Mouse (Mus musculus) forebrain, embryonic 10.5 days (tissue): ENCODE data around the gene Ciao2a. TPM values are rescaled to one million over a fixed set of nuclear protein-coding genes. Genes with fewer than 3 reads are reported as not detected.

Experiments
- DNase-seq: peaks from one replicate; pipeline ENCODE4 v3.0.0-alpha.2; 2017; ENCODE audit warnings: low spot score; ENCODE audit errors: extremely low spot score
- H3K27ac ChIP-seq: fragments of 300-500 bp; sonication (generic); 2 replicates; pipeline ENCODE4 v1.5.1; 2016; ENCODE audit warnings: mild to moderate bottlenecking
- H3K27me3 ChIP-seq: fragments of 300-500 bp; sonication (generic); 2 replicates; pipeline ENCODE4 v1.6.1; 2016; ENCODE audit warnings: mild to moderate bottlenecking; ENCODE audit not compliant: poor library complexity, severe bottlenecking
- H3K36me3 ChIP-seq: fragments of 300-500 bp; sonication (generic); replicated peaks from 2 replicates; pipeline ENCODE4 v1.6.1; 2016; ENCODE audit warnings: mild to moderate bottlenecking, moderate library complexity
- H3K4me1 ChIP-seq: fragments of 300-500 bp; sonication (generic); 2 replicates; pipeline ENCODE4 v1.6.1; 2016
- H3K4me3 ChIP-seq: fragments of 300-500 bp; sonication (generic); 2 replicates; pipeline ENCODE4 v1.5.1; 2016; ENCODE audit warnings: mild to moderate bottlenecking, moderate library complexity
- H3K9me3 ChIP-seq: fragments of 300-500 bp; sonication (generic); 2 replicates; pipeline ENCODE4 v1.6.1; 2016; ENCODE audit warnings: mild to moderate bottlenecking, moderate library complexity
- WGBS: fragments of 180-500 bp; shearing (Covaris S2); methylation state at CpG from one replicate; pipeline ENCODE4 v1.1.7; 2016; 5-methylcytosine and 5-hydroxymethylcytosine counted together
- polyA plus RNA-seq: library from polyadenylated mRNA; unstranded; fragments of >200 nt; fragmentation: Nextera tagmentation; extraction: Ambion mirVana; gene quantifications from 2 replicates; pipeline ENCODE4 v1.2.1, GENCODE M21; 2016

Ciao2a gene
- 166 and 168 TPM in 2 replicates for polyA plus RNA-seq

DNA sequence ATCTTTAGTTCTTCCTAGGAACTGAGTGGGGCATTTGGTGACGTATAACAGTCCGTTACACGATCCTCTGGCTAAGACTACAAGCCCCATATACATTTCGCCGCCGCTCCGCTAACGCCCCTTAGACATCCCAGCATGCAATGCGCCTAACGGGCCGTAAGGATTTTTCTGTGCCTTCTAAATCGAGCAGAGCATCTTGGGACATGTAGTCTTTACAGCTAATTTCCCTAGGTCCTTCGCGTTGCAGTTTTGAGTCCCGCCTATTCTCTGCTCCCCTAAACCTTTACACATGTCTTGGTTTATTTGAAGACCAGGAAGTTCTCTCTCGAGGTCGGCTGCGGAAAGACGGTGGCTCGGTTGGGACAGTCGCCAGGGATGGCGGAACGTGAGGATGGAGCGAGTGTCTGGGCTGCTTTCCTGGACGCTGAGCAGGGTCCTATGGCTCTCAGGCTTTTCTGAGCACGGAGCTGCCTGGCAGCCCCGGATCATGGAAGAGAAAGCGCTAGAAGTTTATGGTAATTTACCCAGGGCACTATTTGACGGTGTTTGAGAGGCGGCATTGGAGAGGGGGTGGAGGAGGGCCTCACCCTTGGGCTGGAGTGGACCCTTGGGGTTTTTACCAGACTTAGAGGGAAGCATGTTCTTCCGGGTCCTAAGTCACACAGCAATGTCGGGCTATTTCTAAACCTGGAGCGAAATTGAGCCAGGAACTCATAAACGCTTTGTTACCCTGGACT, at the start of gene Ciao2a, which contains the start of gene Snx1:
TSS of gene Ciao2a (plus strand) at position 156 of the 737 bp plus-strand sequence.
TSS of gene Snx1 (minus strand) at position 132 of the 737 bp plus-strand sequence.
- WGBS: 2% methylated on average over 34 of the region's 34 CpGs
- Histone ChIP-seq H3K9me3 (no peaks in the 10 kb centered on the region), H3K36me3 (peaks cover 21% of the 10 kb centered on the region), H3K4me3 (peak within 1 kb of the TSS; percentile 86), H3K27me3 (no peaks in the 10 kb centered on the region), H3K27ac (peak within 1 kb of the TSS; percentile 94), H3K4me1 (peaks cover 51% of the 10 kb centered on the region)
- DNase-seq: peak; percentile 92

DNA sequence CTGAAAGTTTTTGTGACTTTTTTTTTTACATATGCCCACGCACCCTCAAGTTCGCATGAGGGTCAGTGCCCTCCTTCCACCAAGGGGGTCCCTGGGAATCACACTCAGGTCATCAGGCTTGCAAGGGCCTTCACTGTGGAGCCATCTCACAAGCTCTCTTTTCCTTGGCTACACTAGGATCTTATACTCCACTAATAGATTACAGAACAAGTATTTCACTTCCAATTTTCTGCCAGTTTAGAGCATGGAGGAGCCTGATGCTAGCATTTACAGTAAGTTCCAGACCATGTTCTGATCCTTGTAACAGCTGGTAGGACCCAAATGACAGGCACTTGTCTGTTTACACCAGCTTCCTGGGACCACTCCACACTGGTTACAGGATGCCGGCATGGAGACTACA, 48.3 kb upstream of the Ciao2a start:
- Histone ChIP-seq H3K4me3 (peak overlapping the region; percentile 16), H3K27ac (peak overlapping the region; percentile 76), H3K27me3 (0 out of 2 replicates have a peak, but pooled peaks cover 5% of the 10 kb centered on the region), H3K9me3 (peaks cover 7% of the 10 kb centered on the region; the same call in 1 of the 2 replicates), H3K4me1 (peaks cover 8% of the 10 kb centered on the region), H3K36me3 (no peaks in the 10 kb centered on the region)
- DNase-seq: no peak
- WGBS: 76% methylated on average over 3 of the region's 3 CpGs

DNA sequence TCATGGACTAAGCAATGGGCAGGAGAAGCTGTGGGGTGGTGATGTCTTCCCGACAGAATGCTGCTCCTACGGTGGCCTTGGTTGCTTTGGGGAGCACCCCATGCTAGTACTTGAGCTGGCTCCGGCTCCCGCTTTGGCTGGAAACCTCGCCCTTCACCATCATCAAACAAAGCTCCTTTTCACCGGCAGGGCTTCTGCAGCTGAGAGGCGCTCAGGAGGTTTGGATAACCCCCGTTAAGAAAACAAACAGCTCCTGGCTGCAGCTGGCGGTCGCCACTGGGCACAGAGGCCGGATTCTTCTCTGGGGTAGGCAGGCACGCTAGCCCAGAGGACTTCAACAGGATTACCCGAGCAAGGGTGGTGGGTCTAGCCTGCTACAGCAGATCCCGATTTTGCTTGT, 47.9 kb upstream of the Ciao2a start:
- H3K4me3 ChIP-seq: peak overlapping the region; percentile 16
- H3K9me3 ChIP-seq: peaks cover 7% of the 10 kb centered on the region; the same call in 1 of the 2 replicates
- 0 out of 2 replicates have a peak, but pooled peaks cover 5% of the 10 kb centered on the region for H3K27me3 ChIP-seq
- H3K4me1 ChIP-seq: peaks cover 8% of the 10 kb centered on the region
- H3K36me3 ChIP-seq: no peaks in the 10 kb centered on the region
- whole genome bisulfite sequencing: 14% methylated on average over 14 of the region's 14 CpGs
- DNase-seq: peak; percentile 42
- peak overlapping the region; percentile 76 for H3K27ac ChIP-seq

DNA sequence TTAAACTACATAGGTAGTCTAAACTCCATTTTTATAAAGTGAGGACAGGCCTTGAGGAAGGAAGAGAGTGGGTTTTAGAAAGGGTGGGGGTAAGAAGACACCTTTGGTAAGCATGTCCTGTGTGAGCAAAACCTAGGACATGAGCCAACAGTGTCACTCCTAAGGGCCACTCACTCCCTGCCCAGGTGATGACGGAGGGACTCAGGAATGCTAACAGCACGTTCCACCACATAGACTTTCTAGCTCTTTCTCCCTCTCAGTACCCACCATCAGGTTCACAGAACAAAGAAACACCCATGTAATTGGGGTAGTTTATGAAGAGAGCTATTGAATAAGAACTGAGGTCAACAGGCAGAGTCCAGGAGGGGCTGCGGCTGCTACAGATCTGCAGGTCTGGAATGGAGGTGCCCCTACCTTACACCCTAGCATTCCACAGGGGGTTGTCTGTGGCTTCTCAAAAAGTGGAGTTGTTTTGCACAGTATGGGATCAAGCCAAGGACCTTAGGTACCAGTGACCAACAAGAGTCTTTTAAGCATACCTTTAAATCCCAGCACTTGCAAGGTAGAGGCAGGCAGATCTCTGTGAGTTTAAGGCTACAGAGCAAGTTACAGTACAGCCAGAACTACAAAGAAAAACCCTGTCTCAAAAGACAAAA, 45.5 kb upstream of the Ciao2a start:
- Histone ChIP-seq H3K4me3 (no peak overlapping the region), H3K36me3 (peaks cover 7% of the 10 kb centered on the region), H3K27me3 (0 out of 2 replicates have a peak, but pooled peaks cover 5% of the 10 kb centered on the region), H3K27ac (no peak overlapping the region), H3K9me3 (no peaks in the 10 kb centered on the region), H3K4me1 (peaks cover 12% of the 10 kb centered on the region)
- no peak for DNase-seq
- 89% methylated on average over 3 of the region's 3 CpGs for WGBS

DNA sequence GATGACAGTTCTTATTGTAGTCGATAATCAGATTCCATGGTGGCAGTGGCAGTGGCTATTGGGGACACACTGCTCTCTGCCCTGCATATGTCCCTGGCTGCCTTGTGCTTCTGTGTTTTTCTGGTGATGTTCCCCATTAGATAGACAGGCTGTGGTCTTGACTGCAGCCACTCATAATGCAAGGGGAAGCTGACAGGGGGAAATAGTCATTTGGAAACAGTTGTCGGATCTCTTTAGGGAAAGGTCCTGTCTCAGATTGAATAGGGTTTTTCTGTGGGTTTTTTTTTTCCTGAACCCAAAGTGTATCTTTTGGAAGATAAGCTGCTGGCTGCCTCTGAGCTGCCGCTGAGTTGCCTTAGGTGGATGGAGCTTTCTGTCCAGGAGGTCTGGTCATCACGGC, 44.4 kb upstream of the Ciao2a start:
- H3K36me3 ChIP-seq: peaks cover 17% of the 10 kb centered on the region
- H3K27ac ChIP-seq: no peak overlapping the region
- H3K4me1 ChIP-seq: peaks cover 12% of the 10 kb centered on the region
- DNase-seq: no peak
- 94% methylated on average over 4 of the region's 4 CpGs for WGBS
- no peaks in the 10 kb centered on the region for H3K9me3 ChIP-seq
- H3K4me3 ChIP-seq: no peak overlapping the region
- 0 out of 2 replicates have a peak, but pooled peaks cover 5% of the 10 kb centered on the region for H3K27me3 ChIP-seq

DNA sequence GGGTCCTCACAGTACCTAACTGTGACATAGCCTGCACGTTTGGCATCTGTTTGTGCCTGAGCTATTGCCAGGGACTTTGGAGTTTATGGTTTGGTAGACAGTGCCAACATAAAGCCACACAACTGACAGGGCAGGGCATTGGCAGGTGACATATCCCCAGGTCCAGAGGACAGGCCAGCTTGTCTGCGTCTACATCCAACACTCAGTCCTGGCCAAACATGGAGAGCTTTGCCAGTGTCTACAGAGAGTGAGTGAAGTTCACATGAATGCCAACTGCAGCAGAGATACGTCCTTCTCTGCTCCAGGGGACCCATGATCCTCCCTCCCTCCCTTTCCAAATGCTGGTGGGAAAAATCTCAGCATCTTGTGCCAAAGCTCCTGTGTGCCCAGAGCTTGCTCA, 42.2 kb upstream of the Ciao2a start:
- WGBS: 91% methylated on average over 3 of the region's 3 CpGs
- H3K27me3 ChIP-seq: no peaks in the 10 kb centered on the region

DNA sequence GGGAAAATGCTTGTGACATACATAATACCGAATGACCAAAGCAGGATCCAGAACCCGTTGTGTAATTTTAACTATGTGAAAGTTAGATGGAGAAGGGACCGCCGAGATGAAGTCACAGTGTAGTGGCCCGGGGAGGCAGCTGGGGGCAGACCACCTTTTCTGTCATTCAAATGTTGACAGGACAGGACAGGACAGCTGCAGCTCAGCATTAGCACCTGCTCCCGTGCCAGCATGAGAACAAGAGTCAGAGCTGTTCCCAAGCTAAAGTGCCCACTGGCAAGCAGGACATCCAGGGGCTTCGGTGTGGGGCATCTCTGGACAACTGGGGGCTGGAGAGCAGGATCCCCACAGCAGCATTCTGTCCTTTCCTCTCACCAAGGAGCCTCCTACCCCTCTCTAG, 39.3 kb upstream of the Ciao2a start:
- WGBS: 97% methylated on average over 7 of the region's 7 CpGs
- Histone ChIP-seq H3K4me3 (no peak overlapping the region), H3K36me3 (peaks cover 68% of the 10 kb centered on the region), H3K4me1 (peaks cover 15% of the 10 kb centered on the region), H3K9me3 (no peaks in the 10 kb centered on the region), H3K27me3 (no peaks in the 10 kb centered on the region), H3K27ac (no peak overlapping the region)
- no peak for DNase-seq

More for the DNA sequence above, 42.2 kb upstream of the Ciao2a start:
- no peak overlapping the region for H3K27ac ChIP-seq
- DNase-seq: no peak
- no peaks in the 10 kb centered on the region for H3K9me3 ChIP-seq
- H3K4me3 ChIP-seq: no peak overlapping the region
- H3K4me1 ChIP-seq: peaks cover 14% of the 10 kb centered on the region
- peaks cover 39% of the 10 kb centered on the region for H3K36me3 ChIP-seq

DNA sequence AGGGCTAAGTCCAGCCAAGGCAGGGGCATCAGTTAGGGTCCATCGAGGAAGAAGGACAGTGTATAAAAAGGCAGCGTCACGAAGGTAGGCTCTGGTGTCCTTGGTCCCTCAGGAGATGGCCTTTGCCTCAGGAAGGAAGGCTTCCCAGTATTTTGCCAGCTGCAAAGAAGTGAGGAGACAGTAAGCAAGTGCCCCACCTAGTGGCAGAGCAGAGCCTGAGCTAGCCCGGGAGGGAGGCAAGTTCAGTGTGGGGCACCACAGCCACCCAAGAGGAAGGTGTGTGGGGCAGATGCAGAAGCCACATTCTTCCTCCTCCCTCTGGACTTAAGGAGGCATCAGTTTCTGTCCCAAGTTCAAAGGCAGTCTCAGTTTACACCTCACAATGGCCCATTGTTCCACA, 38.0 kb upstream of the Ciao2a start:
- Histone ChIP-seq H3K9me3 (no peaks in the 10 kb centered on the region), H3K36me3 (peaks cover 82% of the 10 kb centered on the region), H3K27ac (no peak overlapping the region), H3K4me3 (no peak overlapping the region), H3K4me1 (peaks cover 22% of the 10 kb centered on the region), H3K27me3 (no peaks in the 10 kb centered on the region)
- WGBS: 64% methylated on average over 4 of the region's 4 CpGs
- DNase-seq: peak; percentile 47

DNA sequence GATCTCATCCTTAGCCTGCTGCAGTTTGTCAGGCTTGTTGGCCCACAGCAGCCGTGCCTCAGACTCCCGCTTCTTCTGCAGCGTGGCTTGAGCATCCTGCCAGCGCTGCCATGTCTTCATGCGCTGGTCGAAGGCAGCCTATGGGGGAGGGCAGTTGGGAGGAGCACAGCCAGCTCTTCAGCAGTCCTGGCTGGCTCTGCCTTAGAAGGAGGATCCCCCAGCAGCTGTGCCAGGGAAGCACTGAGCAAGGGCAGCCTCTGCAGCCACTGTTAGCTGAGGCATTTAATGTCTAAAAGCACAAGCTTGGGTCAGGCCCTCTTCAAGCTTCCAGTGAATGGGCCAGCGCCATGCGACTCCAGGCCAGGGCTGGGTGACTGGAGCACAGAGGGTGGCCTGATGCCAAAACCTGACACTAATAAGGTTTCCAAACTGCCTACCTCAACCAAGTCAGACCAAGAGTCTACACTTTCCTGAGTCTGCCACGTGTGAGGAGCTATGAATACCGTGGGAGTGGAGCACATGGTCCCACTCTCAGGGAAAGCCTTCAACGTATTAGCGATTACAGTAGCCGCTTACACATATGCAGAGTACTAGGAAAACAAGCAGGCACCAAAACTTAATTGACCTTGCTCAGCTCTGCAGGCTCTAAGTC, 35.7 kb upstream of the Ciao2a start:
- no peak overlapping the region for H3K4me3 ChIP-seq
- no peaks in the 10 kb centered on the region for H3K27me3 ChIP-seq
- DNase-seq: no peak
- peaks cover 18% of the 10 kb centered on the region for H3K4me1 ChIP-seq
- H3K9me3 ChIP-seq: no peaks in the 10 kb centered on the region
- H3K27ac ChIP-seq: no peak overlapping the region
- H3K36me3 ChIP-seq: peaks cover 100% of the 10 kb centered on the region
- WGBS: 94% methylated on average over 13 of the region's 13 CpGs

DNA sequence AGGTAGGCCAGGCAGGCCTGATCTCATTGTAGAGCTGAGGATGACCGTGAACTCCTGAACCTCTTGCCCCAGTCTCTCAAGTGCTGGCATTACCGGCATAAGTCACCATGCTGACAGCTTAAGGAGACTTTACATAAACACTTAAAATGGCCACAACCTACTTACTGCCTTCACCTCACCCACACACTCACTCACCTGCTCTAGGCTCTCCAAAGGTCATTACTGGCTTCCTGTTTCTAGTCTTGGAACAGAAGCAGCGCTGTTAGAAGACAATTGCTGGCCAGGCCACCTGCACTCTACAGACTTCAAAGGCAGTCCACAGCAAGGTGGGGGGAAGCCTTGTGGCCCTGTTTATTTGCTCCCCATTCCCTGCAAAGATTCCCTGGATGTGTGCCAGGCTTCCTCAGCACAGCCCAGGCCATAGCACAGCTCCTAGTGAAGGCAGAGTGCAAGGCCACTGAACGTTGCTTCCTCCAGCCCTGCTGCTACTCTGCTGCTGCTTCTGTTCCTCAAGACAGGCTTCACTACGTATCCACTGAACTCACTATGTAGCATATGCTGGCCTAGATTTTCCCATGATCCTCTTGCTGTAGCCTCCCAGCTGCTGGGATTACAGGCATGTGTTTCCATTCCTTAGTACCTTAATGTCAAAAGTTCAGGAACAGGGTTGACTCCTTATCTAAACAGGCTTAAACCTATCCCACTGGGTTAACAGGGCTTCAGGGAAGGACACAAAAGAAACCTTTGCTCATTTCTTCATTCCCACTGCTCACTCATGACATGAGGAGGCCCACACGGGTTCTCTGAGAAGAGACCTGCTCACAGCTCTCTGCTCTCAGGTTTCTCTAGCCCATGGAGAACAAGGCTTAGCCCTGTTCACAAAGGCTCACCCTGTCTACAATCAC, 34.8 kb upstream of the Ciao2a start:
- Histone ChIP-seq H3K27me3 (no peaks in the 10 kb centered on the region), H3K36me3 (peaks cover 100% of the 10 kb centered on the region), H3K27ac (peak overlapping the region; percentile 27; the same call in 1 of the 2 replicates), H3K4me1 (peaks cover 18% of the 10 kb centered on the region), H3K9me3 (no peaks in the 10 kb centered on the region), H3K4me3 (no peak overlapping the region)
- 88% methylated on average over 6 of the region's 6 CpGs for WGBS
- DNase-seq: no peak

DNA sequence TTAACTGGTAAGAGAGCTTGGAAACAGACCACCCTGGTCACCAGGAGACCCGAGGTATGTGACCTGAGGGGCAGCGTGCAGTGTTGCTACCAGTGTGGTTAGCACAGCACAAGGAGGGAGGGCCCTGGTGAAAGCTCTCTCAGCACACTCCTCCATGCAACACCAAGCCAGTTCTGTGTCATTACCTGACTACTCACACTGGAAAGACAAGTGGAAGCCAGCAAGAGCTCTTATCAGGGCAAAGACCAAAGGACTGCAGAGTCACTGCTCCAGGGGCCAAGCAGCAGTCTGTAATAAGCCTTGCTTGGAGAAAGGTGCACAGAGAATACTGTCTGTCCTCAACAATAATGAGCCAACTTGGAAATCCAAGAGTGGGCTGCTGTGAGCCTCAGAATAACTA, 33.7 kb upstream of the Ciao2a start:
- H3K27me3 ChIP-seq: no peaks in the 10 kb centered on the region
- H3K27ac ChIP-seq: peak overlapping the region; percentile 5; the same call in 1 of the 2 replicates
- 78% methylated on average over 2 of the region's 2 CpGs for WGBS
- H3K9me3 ChIP-seq: no peaks in the 10 kb centered on the region
- DNase-seq: no peak
- peaks cover 100% of the 10 kb centered on the region for H3K36me3 ChIP-seq
- peaks cover 18% of the 10 kb centered on the region for H3K4me1 ChIP-seq
- H3K4me3 ChIP-seq: no peak overlapping the region

DNA sequence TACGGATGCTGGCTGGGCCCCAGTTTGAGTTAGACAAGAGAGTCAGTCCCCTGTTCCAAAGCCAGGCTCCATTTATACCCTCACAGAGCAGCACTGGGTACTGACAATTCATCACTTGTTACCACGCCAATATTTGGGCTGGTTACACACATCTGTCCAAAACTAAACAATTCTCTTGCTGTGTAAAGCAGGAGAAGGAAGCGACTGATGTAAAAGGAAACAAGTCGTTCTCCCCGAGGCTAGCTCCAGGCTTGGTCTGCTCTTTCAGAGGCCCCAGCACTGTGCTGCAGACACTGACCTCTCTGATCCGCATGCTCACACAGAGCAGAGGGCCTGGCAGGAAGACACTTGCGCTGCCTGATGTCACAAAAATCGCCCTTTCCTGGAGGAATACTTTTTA, 24.8 kb upstream of the Ciao2a start:
- WGBS: 74% methylated on average over 8 of the region's 8 CpGs
- Histone ChIP-seq H3K36me3 (peaks cover 96% of the 10 kb centered on the region), H3K4me3 (no peak overlapping the region), H3K27me3 (no peaks in the 10 kb centered on the region), H3K4me1 (peaks cover 3% of the 10 kb centered on the region; the same call in 1 of the 2 replicates), H3K27ac (no peak overlapping the region), H3K9me3 (no peaks in the 10 kb centered on the region)
- no peak for DNase-seq
